Mouse (Mus musculus) heart, embryonic 12.5 days (tissue): ENCODE measurements around the gene Mat2a. TPM values are rescaled to one million over a fixed set of nuclear protein-coding genes. Genes with fewer than 3 reads are reported as not detected.

Experiments used
- ATAC-seq: fragments of 200-750 bp; cut with Nextera tagmentation; 2 replicates; pipeline ENCODE4 v1.8.0; 2017; ENCODE audit warnings: moderate TSS enrichment, moderate library complexity; ENCODE audit not compliant: insufficient number of reproducible peaks, low FRiP score
- H3K27ac ChIP-seq: fragments of 300-500 bp; sonication (generic); 2 replicates; pipeline ENCODE4 v1.5.1; 2016; ENCODE audit warnings: mild to moderate bottlenecking, moderate library complexity; ENCODE audit not compliant: poor library complexity, severe bottlenecking
- H3K27me3 ChIP-seq: fragments of 300-500 bp; sonication (generic); replicated peaks from 2 replicates; pipeline ENCODE4 v1.6.1; 2016; ENCODE audit warnings: mild to moderate bottlenecking, moderate library complexity
- H3K36me3 ChIP-seq: fragments of 300-500 bp; sonication (generic); 2 replicates; pipeline ENCODE4 v1.6.1; 2016; ENCODE audit warnings: mild to moderate bottlenecking, moderate library complexity
- H3K4me1 ChIP-seq: fragments of 300-500 bp; sonication (generic); replicated peaks from 2 replicates; pipeline ENCODE4 v1.6.1; 2016; ENCODE audit warnings: mild to moderate bottlenecking
- H3K4me2 ChIP-seq: fragments of 300-500 bp; sonication (generic); 2 replicates; pipeline ENCODE4 v1.6.1; 2016; ENCODE audit warnings: mild to moderate bottlenecking, moderate library complexity
- H3K4me3 ChIP-seq: fragments of 300-500 bp; sonication (generic); 2 replicates; pipeline ENCODE4 v1.5.1; 2016; ENCODE audit warnings: mild to moderate bottlenecking
- H3K9ac ChIP-seq: fragments of 300-500 bp; sonication (generic); 2 replicates; pipeline ENCODE4 v1.6.1; 2016; ENCODE audit warnings: mild to moderate bottlenecking, moderate library complexity
- H3K9me3 ChIP-seq: fragments of 300-500 bp; sonication (generic); replicated peaks from 2 replicates; pipeline ENCODE4 v1.6.1; 2016; ENCODE audit warnings: mild to moderate bottlenecking, moderate library complexity
- WGBS: fragments of 180-500 bp; shearing (Covaris S2); methylation state at CpG from one replicate; pipeline ENCODE4 v1.1.7; 2016; 5-methylcytosine and 5-hydroxymethylcytosine counted together
- polyA plus RNA-seq: library from polyadenylated mRNA; unstranded; fragments of >200 nt; fragmentation: Nextera tagmentation; extraction: Ambion mirVana; gene quantifications from 2 replicates; pipeline ENCODE4 v1.2.1, GENCODE M21; 2016

Gene Mat2a
- polyA plus RNA-seq, 1 experiment from 2014 or later: 317 TPM

GRCm38 (mm10) chr6:72430989-72431921, 8.1 kb downstream of the Mat2a start:
- no peaks in the 10 kb centered on the region for H3K27me3 ChIP-seq
- no peaks in the 10 kb centered on the region for H3K4me1 ChIP-seq
- H3K9ac ChIP-seq: no peak overlapping the region
- no peak overlapping the region for H3K4me3 ChIP-seq
- H3K27ac ChIP-seq: no peak overlapping the region
- H3K4me2 ChIP-seq: no peak overlapping the region
- WGBS: 37% methylated on average over 5 of the region's 5 CpGs
- H3K36me3 ChIP-seq: peaks cover 81% of the 10 kb centered on the region
- no peak for ATAC-seq
- H3K9me3 ChIP-seq: no peaks in the 10 kb centered on the region

- no peaks in the 10 kb centered on the region for H3K9me3 ChIP-seq
- H3K4me2 ChIP-seq: no peak overlapping the region
- no peak overlapping the region for H3K4me3 ChIP-seq
- H3K36me3 ChIP-seq: peaks cover 85% of the 10 kb centered on the region
- no peak overlapping the region for H3K27ac ChIP-seq
- no peaks in the 10 kb centered on the region for H3K4me1 ChIP-seq
- H3K9ac ChIP-seq: no peak overlapping the region
- no peak for ATAC-seq
- 82% methylated on average over 21 of the region's 21 CpGs for WGBS
- no peaks in the 10 kb centered on the region for H3K27me3 ChIP-seq
These were observed 10.1 kb downstream of the Mat2a start for GRCm38 (mm10) chr6:72429061-72429842.

- 45% methylated on average over 8 of the region's 8 CpGs for WGBS
- Histone ChIP-seq H3K4me3 (no peak overlapping the region), H3K36me3 (peaks cover 85% of the 10 kb centered on the region), H3K9me3 (no peaks in the 10 kb centered on the region), H3K9ac (no peak overlapping the region), H3K4me1 (no peaks in the 10 kb centered on the region), H3K4me2 (no peak overlapping the region), H3K27ac (no peak overlapping the region), H3K27me3 (no peaks in the 10 kb centered on the region)
- 0 out of 2 replicates have a peak, but pooled peaks have one; percentile 24 for ATAC-seq
These were observed 11.3 kb downstream of the Mat2a start for GRCm38 (mm10) chr6:72428036-72428435.

- Histone ChIP-seq H3K27ac (no peak overlapping the region), H3K9me3 (no peaks in the 10 kb centered on the region), H3K4me3 (no peak overlapping the region), H3K4me1 (no peaks in the 10 kb centered on the region), H3K36me3 (peaks cover 90% of the 10 kb centered on the region), H3K4me2 (no peak overlapping the region), H3K27me3 (no peaks in the 10 kb centered on the region), H3K9ac (no peak overlapping the region)
- no peak for ATAC-seq
- 88% methylated on average over 11 of the region's 11 CpGs for WGBS
These were observed 13.7 kb downstream of the Mat2a start for GRCm38 (mm10) chr6:72425646-72426045.

GRCm38 (mm10) chr6:72420901-72421300, 18.5 kb downstream of the Mat2a start:
- Histone ChIP-seq H3K4me3 (no peak overlapping the region), H3K9ac (no peak overlapping the region), H3K9me3 (no peaks in the 10 kb centered on the region), H3K27ac (no peak overlapping the region), H3K4me2 (no peak overlapping the region), H3K36me3 (peaks cover 83% of the 10 kb centered on the region), H3K4me1 (peaks cover 4% of the 10 kb centered on the region), H3K27me3 (no peaks in the 10 kb centered on the region)
- no peak for ATAC-seq
- 91% methylated on average over 10 of the region's 10 CpGs for WGBS

- H3K9ac ChIP-seq: no peak overlapping the region
- H3K9me3 ChIP-seq: no peaks in the 10 kb centered on the region
- no peaks in the 10 kb centered on the region for H3K27me3 ChIP-seq
- peaks cover 14% of the 10 kb centered on the region for H3K4me1 ChIP-seq
- 73% methylated on average over 1 of the region's 1 CpGs for WGBS
- peak overlapping the region; percentile 15; the same call in 1 of the 2 replicates for H3K27ac ChIP-seq
- H3K4me3 ChIP-seq: no peak overlapping the region
- H3K4me2 ChIP-seq: no peak overlapping the region
- ATAC-seq: no peak
- H3K36me3 ChIP-seq: peaks cover 76% of the 10 kb centered on the region
These were observed 19.6 kb downstream of the Mat2a start for GRCm38 (mm10) chr6:72419806-72420205.

- Histone ChIP-seq H3K9me3 (no peaks in the 10 kb centered on the region), H3K36me3 (peaks cover 60% of the 10 kb centered on the region), H3K27ac (no peak overlapping the region), H3K4me2 (no peak overlapping the region), H3K4me1 (peaks cover 19% of the 10 kb centered on the region), H3K9ac (no peak overlapping the region), H3K27me3 (no peaks in the 10 kb centered on the region), H3K4me3 (no peak overlapping the region)
- 90% methylated on average over 4 of the region's 4 CpGs for WGBS
- no peak for ATAC-seq
These were observed 21.1 kb downstream of the Mat2a start for GRCm38 (mm10) chr6:72418279-72418678.

GRCm38 (mm10) chr6:72415964-72416772, 23.2 kb downstream of the Mat2a start:
- H3K9ac ChIP-seq: 0 out of 2 replicates have a peak overlapping the region, but pooled peaks have one; percentile 11

GRCm38 (mm10) chr6:72415181-72415580, 24.2 kb downstream of the Mat2a start:
- H3K4me2 ChIP-seq: peak overlapping the region; percentile 85
- peak overlapping the region; percentile 93; the same call in 1 of the 2 replicates for H3K9ac ChIP-seq
- H3K4me3 ChIP-seq: peak overlapping the region; percentile 93
- H3K36me3 ChIP-seq: peaks cover 31% of the 10 kb centered on the region
- no peak for ATAC-seq
- no peaks in the 10 kb centered on the region for H3K9me3 ChIP-seq
- peaks cover 19% of the 10 kb centered on the region for H3K4me1 ChIP-seq
- no peak overlapping the region for H3K27ac ChIP-seq
- H3K27me3 ChIP-seq: no peaks in the 10 kb centered on the region
- WGBS: 81% methylated on average over 5 of the region's 5 CpGs

More at GRCm38 (mm10) chr6:72415964-72416772, 23.2 kb downstream of the Mat2a start:
- H3K27me3 ChIP-seq: no peaks in the 10 kb centered on the region
- ATAC-seq: no peak
- no peak overlapping the region for H3K4me3 ChIP-seq
- H3K27ac ChIP-seq: no peak overlapping the region
- H3K9me3 ChIP-seq: no peaks in the 10 kb centered on the region
- 72% methylated on average over 7 of the region's 7 CpGs for WGBS
- 0 out of 2 replicates have a peak overlapping the region, but pooled peaks have one; percentile 3 for H3K4me2 ChIP-seq
- peaks cover 41% of the 10 kb centered on the region for H3K36me3 ChIP-seq
- H3K4me1 ChIP-seq: peaks cover 19% of the 10 kb centered on the region

GRCm38 (mm10) chr6:72414076-72414756, 25.1 kb downstream of the Mat2a start, which contains the start of gene Ggcx:
Gene Ggcx (plus strand): TSS chr6:72414308.
- Histone ChIP-seq H3K4me3 (peak within 1 kb of the TSS; percentile 93), H3K4me1 (peaks cover 19% of the 10 kb centered on the region), H3K4me2 (peak within 1 kb of the TSS; percentile 85), H3K36me3 (peaks cover 28% of the 10 kb centered on the region), H3K27ac (peak within 1 kb of the TSS; percentile 52), H3K9me3 (no peaks in the 10 kb centered on the region), H3K27me3 (no peaks in the 10 kb centered on the region), H3K9ac (peak within 1 kb of the TSS; percentile 93)
- WGBS: 2% methylated on average over 33 of the region's 33 CpGs
- peak; percentile 95 for ATAC-seq
